Mouse (Mus musculus): Measurements from ENCODE around the gene Lrrc9. TPM values are rescaled to one million over a fixed set of nuclear protein-coding genes. Genes with fewer than 3 reads are reported as not detected.
A peak's percentile ranks its signal among the peaks of the same experiment; 100 is the strongest.

Lrrc9 gene
- 1.2 and 1.6 TPM in 2 replicates for polyA plus RNA-seq (2012; rRNA removed)

DNA sequence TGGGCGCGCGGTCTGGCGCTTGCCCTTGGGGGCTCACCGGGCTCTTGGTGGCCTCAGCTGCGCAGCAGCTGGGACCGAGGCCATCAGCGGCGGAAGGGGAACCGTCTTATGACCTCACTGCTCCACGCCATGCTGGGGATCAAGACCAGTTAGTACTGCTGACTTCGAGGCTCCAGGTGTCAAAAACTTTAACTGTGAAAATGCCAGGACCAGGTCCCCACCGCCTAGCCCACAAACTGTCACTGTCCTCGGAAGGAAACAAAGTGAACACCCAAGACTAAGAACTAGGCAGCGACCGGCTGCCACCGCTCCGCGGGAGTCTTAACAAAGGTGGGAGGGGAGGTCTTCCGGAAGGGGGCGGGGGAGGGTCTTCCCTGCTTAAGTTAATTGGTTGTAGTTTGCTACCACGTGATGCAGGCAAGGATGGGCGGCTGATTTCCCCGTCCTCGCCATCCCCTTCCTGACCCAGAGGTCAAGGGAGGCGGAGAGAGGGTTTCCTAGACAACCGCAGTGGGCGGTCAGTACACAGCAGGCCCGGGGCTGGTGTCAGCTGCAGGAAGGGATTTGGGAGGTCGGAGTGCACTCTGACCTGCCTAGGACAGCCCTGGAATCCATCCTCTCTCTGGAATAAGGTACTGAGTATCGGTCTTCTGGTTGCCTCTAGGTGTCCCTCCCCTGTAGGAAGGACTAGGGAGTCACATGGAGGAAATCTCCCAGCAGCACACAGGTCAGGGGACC, at the start of gene Lrrc9:
Gene Lrrc9, plus strand, starts transcription at position 28 of the 738 bp plus-strand sequence.
- TF ChIP-seq CTCF (IDR thresholded peaks at IDR 0.05; ENCODE audit: borderline replicate concordance, insufficient read depth, low read depth, low read length) (no peak), POLR2A (IDR thresholded peaks at IDR 0.05; ENCODE audit: borderline replicate concordance, insufficient read depth, low read length) (no peak)
- peak; percentile 19 to 21 for DNase-seq
- no peaks in the 10 kb centered on the region for H3K27me3 ChIP-seq (ENCODE audit: control insufficient read depth, insufficient read depth, low read length)
- H3K27ac ChIP-seq (ENCODE audit: insufficient read depth, low read length), result no peak within 1 kb of the TSS
- peak within 1 kb of the TSS; percentile 44 for H3K4me3 ChIP-seq (replicated peaks; ENCODE audit: insufficient read depth, low read depth, low read length)
- peaks cover 3% of the 10 kb centered on the region; the same call in 1 of the 2 replicates for H3K4me1 ChIP-seq (ENCODE audit: control insufficient read depth, insufficient read depth, low read length)
- 4% methylated on average over 31 of the region's 31 CpGs for WGBS

GRCm38 (mm10) chr12:72393046-72393805, 48.4 kb upstream of the Lrrc9 start:
- Histone ChIP-seq H3K27me3 (ENCODE audit: control insufficient read depth, insufficient read depth, low read length) (no peaks in the 10 kb centered on the region), H3K4me3 (replicated peaks; ENCODE audit: insufficient read depth, low read depth, low read length) (no peak overlapping the region), H3K4me1 (ENCODE audit: control insufficient read depth, insufficient read depth, low read length) (peaks cover 9% of the 10 kb centered on the region), H3K27ac (ENCODE audit: insufficient read depth, low read length) (no peak overlapping the region)
- WGBS, result 78% methylated on average over 13 of the region's 13 CpGs
- TF ChIP-seq POLR2A (IDR thresholded peaks at IDR 0.05; ENCODE audit: borderline replicate concordance, insufficient read depth, low read length), result no peak
- TF ChIP-seq CTCF (IDR thresholded peaks at IDR 0.05; ENCODE audit: borderline replicate concordance, insufficient read depth, low read depth, low read length), result no peak
- no peak for DNase-seq

GRCm38 (mm10) chr12:72405031-72405430, 36.6 kb upstream of the Lrrc9 start:
- WGBS, result 52% methylated on average over 5 of the region's 5 CpGs
- Histone ChIP-seq H3K4me1 (ENCODE audit: control insufficient read depth, insufficient read depth, low read length) (peaks cover 3% of the 10 kb centered on the region; the same call in 1 of the 2 replicates), H3K27me3 (ENCODE audit: control insufficient read depth, insufficient read depth, low read length) (no peaks in the 10 kb centered on the region), H3K27ac (ENCODE audit: insufficient read depth, low read length) (no peak overlapping the region), H3K4me3 (replicated peaks; ENCODE audit: insufficient read depth, low read depth, low read length) (no peak overlapping the region)
- TF ChIP-seq POLR2A (IDR thresholded peaks at IDR 0.05; ENCODE audit: borderline replicate concordance, insufficient read depth, low read length) (no peak), CTCF (IDR thresholded peaks at IDR 0.05; ENCODE audit: borderline replicate concordance, insufficient read depth, low read depth, low read length) (no peak)
- DNase-seq, result no peak

- peak; percentile 60 to 65 for DNase-seq
- Histone ChIP-seq H3K27me3 (ENCODE audit: control insufficient read depth, insufficient read depth, low read length) (no peaks in the 10 kb centered on the region), H3K4me3 (replicated peaks; ENCODE audit: insufficient read depth, low read depth, low read length) (peak overlapping the region; percentile 64), H3K4me1 (ENCODE audit: control insufficient read depth, insufficient read depth, low read length) (peaks cover 3% of the 10 kb centered on the region; the same call in 1 of the 2 replicates), H3K27ac (ENCODE audit: insufficient read depth, low read length) (peak overlapping the region; percentile 17; the same call in 1 of the 2 replicates)
- WGBS, result 15% methylated on average over 11 of the region's 11 CpGs
- TF ChIP-seq CTCF (IDR thresholded peaks at IDR 0.05; ENCODE audit: borderline replicate concordance, insufficient read depth, low read depth, low read length) (no peak), POLR2A (IDR thresholded peaks at IDR 0.05; ENCODE audit: borderline replicate concordance, insufficient read depth, low read length) (no peak)
Observed at GRCm38 (mm10) chr12:72407146-72407545, 34.5 kb upstream of the Lrrc9 start.

- TF ChIP-seq POLR2A (IDR thresholded peaks at IDR 0.05; ENCODE audit: borderline replicate concordance, insufficient read depth, low read length) (no peak), CTCF (IDR thresholded peaks at IDR 0.05; ENCODE audit: borderline replicate concordance, insufficient read depth, low read depth, low read length) (no peak)
- Histone ChIP-seq H3K4me1 (ENCODE audit: control insufficient read depth, insufficient read depth, low read length) (peaks cover 3% of the 10 kb centered on the region; the same call in 1 of the 2 replicates), H3K27me3 (ENCODE audit: control insufficient read depth, insufficient read depth, low read length) (no peaks in the 10 kb centered on the region), H3K4me3 (replicated peaks; ENCODE audit: insufficient read depth, low read depth, low read length) (peak overlapping the region; percentile 64), H3K27ac (ENCODE audit: insufficient read depth, low read length) (peak overlapping the region; percentile 17; the same call in 1 of the 2 replicates)
- no peak for DNase-seq
- WGBS, result under 1% methylated on average over 17 of the region's 17 CpGs
Observed at GRCm38 (mm10) chr12:72407721-72408110, 34.0 kb upstream of the Lrrc9 start.

DNA sequence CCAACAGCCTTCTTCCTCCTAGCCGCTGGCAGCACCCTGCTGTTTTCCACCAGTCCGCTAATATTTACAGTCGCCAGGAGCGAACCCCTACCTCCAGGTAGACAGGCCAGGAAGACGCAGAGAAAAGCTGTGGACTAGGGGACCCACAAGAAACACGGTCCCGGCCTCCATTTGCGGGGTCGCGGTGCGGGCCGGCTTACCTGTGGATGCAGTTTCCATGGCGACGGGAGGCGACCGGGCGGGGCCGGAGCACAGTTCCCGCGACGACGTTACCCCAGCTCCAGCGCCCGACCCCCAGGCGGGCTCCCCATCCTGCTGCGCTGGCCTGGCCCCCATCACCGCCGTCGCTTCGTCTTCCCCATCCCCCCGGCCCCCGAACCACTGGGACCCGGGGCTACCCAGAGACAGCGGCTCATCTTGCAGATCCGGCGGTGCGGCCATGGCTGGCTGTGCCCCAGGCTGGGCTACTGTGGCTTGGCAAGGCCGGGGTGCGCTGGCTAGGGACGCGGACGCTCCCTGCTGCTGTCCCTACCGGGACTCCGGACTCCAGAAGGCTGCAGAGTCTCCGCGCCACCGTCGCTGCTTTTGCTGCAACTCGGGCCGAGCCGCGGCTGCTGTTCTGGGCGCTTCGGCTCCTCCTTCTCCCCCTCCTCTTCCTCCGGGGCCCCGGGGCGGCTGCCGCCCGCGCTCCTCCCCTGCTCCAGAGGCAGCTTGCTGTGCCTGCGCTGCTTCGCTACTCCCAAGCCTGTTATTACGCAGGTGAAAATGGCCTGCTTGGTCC, 33.4 kb upstream of the Lrrc9 start:
- TF ChIP-seq POLR2A (IDR thresholded peaks at IDR 0.05; ENCODE audit: borderline replicate concordance, insufficient read depth, low read length) (peak; percentile 39; the same call in 1 of the 2 replicates), CTCF (IDR thresholded peaks at IDR 0.05; ENCODE audit: borderline replicate concordance, insufficient read depth, low read depth, low read length) (no peak)
- Histone ChIP-seq H3K4me1 (ENCODE audit: control insufficient read depth, insufficient read depth, low read length) (peaks cover 3% of the 10 kb centered on the region; the same call in 1 of the 2 replicates), H3K27ac (ENCODE audit: insufficient read depth, low read length) (peak overlapping the region; percentile 76), H3K27me3 (ENCODE audit: control insufficient read depth, insufficient read depth, low read length) (no peaks in the 10 kb centered on the region), H3K4me3 (replicated peaks; ENCODE audit: insufficient read depth, low read depth, low read length) (peak overlapping the region; percentile 64)
- peak; percentile 81 to 87 for DNase-seq
- 1% methylated on average over 63 of the region's 63 CpGs for WGBS

- TF ChIP-seq CTCF (IDR thresholded peaks at IDR 0.05; ENCODE audit: borderline replicate concordance, insufficient read depth, low read depth, low read length), result no peak
- TF ChIP-seq POLR2A (IDR thresholded peaks at IDR 0.05; ENCODE audit: borderline replicate concordance, insufficient read depth, low read length), result no peak
- peak in 1 of 2 experiments; percentile 17 for DNase-seq
- H3K27me3 ChIP-seq (ENCODE audit: control insufficient read depth, insufficient read depth, low read length), result no peaks in the 10 kb centered on the region
- 20% methylated on average over 6 of the region's 6 CpGs for WGBS
- peak within 1 kb of the TSS; percentile 76 for H3K27ac ChIP-seq (ENCODE audit: insufficient read depth, low read length)
- peak within 1 kb of the TSS; percentile 64 for H3K4me3 ChIP-seq (replicated peaks; ENCODE audit: insufficient read depth, low read depth, low read length)
- H3K4me1 ChIP-seq (ENCODE audit: control insufficient read depth, insufficient read depth, low read length), result peaks cover 3% of the 10 kb centered on the region; the same call in 1 of the 2 replicates
Observed at GRCm38 (mm10) chr12:72408954-72409353, 32.7 kb upstream of the Lrrc9 start, which contains the start of gene Rtn1. Gene Rtn1 (minus strand): TSS chr12:72409054.

Data from cerebellum, adult 2 months (tissue).